Mouse (Mus musculus) C2C12 (cell line): Measurements from ENCODE around the gene Nufip2. TPM values are rescaled to one million over a fixed set of nuclear protein-coding genes. Genes with fewer than 3 reads are reported as not detected.
"Not testable (repeated sequence)": the region's sequence is repeated elsewhere in the genome, so short reads cannot be mapped to it uniquely, and the experiment has no call there.

Source experiments
- H3K27me3 ChIP-seq: one replicate; pipeline ENCODE4 v1.6.1; 2011; ENCODE audit not compliant: control insufficient read depth, insufficient read depth, insufficient read length
- H3K36me3 ChIP-seq: one replicate; pipeline ENCODE4 v1.6.1; 2011; ENCODE audit not compliant: control insufficient read depth, insufficient read depth
- H3K4me3 ChIP-seq: one replicate; pipeline ENCODE4 v1.5.1; 2011; ENCODE audit warnings: mild to moderate bottlenecking, control low read depth; ENCODE audit not compliant: poor library complexity, insufficient read depth, severe bottlenecking
- H3K79me2 ChIP-seq: one replicate; pipeline ENCODE4 v1.6.1; 2011; ENCODE audit not compliant: control insufficient read depth, insufficient read depth
- H3K79me3 ChIP-seq: one replicate; pipeline ENCODE4 v1.6.1; 2011; ENCODE audit warnings: low read depth, control low read depth
- H3ac ChIP-seq: one replicate; pipeline ENCODE3; 2011; ENCODE audit warnings: low read depth; ENCODE audit not compliant: control insufficient read depth, insufficient read length
- CEBPB ChIP-seq: IDR thresholded peaks from one replicate; pipeline ENCODE4 v1.6.1; 2011; ENCODE audit warnings: low read depth, mild to moderate bottlenecking, control low read depth, moderate library complexity
- CTCF ChIP-seq: IDR thresholded peaks from one replicate; pipeline ENCODE4 v1.5.1; 2011; ENCODE audit not compliant: control insufficient read depth, insufficient read depth, insufficient read length
- FOSL1 ChIP-seq: IDR thresholded peaks from one replicate; pipeline ENCODE4 v1.8.0; 2011; ENCODE audit warnings: mild to moderate bottlenecking, low read length; ENCODE audit not compliant: poor library complexity, insufficient read depth, severe bottlenecking
- MAX ChIP-seq: IDR thresholded peaks from one replicate; pipeline ENCODE4 v1.6.1; 2011; ENCODE audit warnings: mild to moderate bottlenecking, control low read depth
- MYOD1 ChIP-seq: IDR thresholded peaks from one replicate; pipeline ENCODE4 v1.6.1; 2011; ENCODE audit warnings: low read depth; ENCODE audit not compliant: control insufficient read depth, insufficient read length
- MYOG ChIP-seq: IDR thresholded peaks from one replicate; pipeline ENCODE4 v1.6.1; 2011; ENCODE audit not compliant: control insufficient read depth, insufficient read length; ENCODE audit errors: extremely low read depth
- USF1 ChIP-seq: IDR thresholded peaks from one replicate; pipeline ENCODE4 v1.6.1; 2011; ENCODE audit warnings: low read depth, mild to moderate bottlenecking, control low read depth, moderate library complexity
- polyA plus RNA-seq: library from polyadenylated mRNA; unstranded; fragments of >200 nt; fragmentation: generic; extraction: Trizol; gene quantifications from one replicate; pipeline ENCODE4 v1.2.1, GENCODE M21; 2012; ENCODE audit warnings: missing spikeins

The Nufip2 gene
- polyA plus RNA-seq, 1 experiment = 12.0 TPM

DNA sequence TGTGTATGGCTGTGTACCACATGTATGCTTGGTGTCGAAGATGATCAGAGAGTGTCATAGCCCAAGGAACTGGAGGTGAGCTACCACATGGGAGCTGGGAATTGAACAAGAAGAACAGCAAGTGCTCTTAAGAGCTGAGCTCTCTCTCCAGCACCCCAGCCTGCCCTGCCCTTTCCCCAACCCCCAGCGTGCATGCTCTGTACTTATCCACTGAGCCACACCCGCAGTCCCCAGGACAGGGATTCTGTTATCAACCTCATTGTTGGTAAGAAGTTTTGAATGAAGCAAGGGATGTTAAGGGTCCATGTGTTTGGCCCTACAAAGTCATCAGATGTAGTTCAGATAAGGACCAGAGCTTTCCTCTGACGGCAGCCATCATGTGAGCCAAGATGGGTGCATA is 60.7 kb downstream of the Nufip2 start:
- H3ac ChIP-seq = no peak overlapping the region
- no peaks in the 10 kb centered on the region for H3K79me3 ChIP-seq
- H3K36me3 ChIP-seq = no peaks in the 10 kb centered on the region
- TF ChIP-seq MYOD1 = no peak
- no peak for TF ChIP-seq CEBPB
- no peak for TF ChIP-seq FOSL1
- no peak for TF ChIP-seq MYOG
- no peaks in the 10 kb centered on the region for H3K79me2 ChIP-seq
- no peak overlapping the region for H3K4me3 ChIP-seq
- H3K27me3 ChIP-seq = peaks cover 3% of the 10 kb centered on the region

DNA sequence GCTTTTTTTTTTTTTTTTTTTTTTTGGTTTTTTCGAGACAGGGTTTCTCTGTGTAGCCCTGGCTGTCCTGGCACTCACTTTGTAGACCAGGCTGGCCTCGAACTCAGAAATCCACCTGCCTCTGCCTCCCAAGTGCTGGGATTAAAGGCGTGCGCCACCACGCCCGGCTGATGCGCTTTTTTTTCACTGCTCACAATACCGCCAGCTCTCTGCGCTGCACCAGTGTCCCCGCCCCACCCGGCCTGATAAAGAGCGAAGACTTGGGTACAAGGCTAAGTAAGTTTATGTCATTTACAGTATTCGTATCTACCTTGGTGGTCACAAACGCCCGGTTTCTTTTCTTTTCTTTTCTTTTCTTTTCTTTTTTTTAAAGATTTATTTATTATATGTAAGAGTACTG is 61.1 kb downstream of the Nufip2 start:
- not testable (repeated sequence) for H3K79me2 ChIP-seq, H3K27me3 ChIP-seq, H3ac ChIP-seq, H3K36me3 ChIP-seq, H3K79me3 ChIP-seq, H3K4me3 ChIP-seq

DNA sequence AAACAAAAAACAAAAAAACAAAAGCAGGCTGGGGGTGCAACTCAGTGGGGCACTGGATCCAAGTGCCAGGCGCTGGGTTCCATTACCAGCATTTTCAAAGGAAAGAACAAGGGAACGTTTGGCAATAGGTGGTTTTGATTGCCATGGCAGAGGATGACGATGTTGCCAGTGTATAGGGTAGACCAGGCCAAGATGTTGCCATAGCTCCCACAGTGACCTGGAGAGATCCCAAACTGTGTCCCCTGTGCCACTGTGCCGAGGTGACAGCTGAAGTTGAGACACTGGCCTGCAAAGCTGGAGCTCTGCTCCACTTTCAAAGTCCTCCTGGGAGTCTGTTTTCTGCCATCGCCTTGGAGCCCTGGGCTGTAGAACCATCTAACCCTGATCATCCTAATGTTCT is 63.0 kb downstream of the Nufip2 start:
- H3K79me2 ChIP-seq = no peaks in the 10 kb centered on the region
- no peak for TF ChIP-seq USF1
- no peak for TF ChIP-seq CTCF
- TF ChIP-seq CEBPB = no peak
- TF ChIP-seq MAX = no peak
- no peak for TF ChIP-seq MYOD1
- TF ChIP-seq FOSL1 = no peak
- TF ChIP-seq MYOG = no peak
- H3K4me3 ChIP-seq = no peak overlapping the region
- no peaks in the 10 kb centered on the region for H3K36me3 ChIP-seq
- H3K79me3 ChIP-seq = no peaks in the 10 kb centered on the region
- H3K27me3 ChIP-seq = peaks cover 7% of the 10 kb centered on the region
- H3ac ChIP-seq = no peak overlapping the region

DNA sequence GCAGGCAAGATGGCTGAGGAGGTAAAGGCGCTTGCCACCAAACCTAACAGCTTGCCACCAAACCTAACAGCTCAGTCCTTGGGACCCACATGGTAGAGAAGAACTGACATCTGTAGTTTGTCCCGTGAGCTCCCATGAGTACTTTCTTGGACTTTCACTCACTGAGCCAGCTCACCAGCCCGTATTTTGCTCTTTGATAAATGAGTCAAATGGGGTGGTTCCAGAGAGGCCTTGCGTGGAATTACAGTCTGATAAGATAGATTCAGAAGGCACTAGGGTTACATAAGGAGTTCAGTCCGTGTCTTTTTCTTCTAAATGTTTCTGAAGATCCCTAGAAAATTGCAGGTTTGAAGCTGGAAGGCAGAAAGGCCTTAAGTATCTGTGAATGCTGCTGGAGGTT is 66.6 kb downstream of the Nufip2 start:
- no peak for TF ChIP-seq CEBPB
- no peak for TF ChIP-seq USF1
- no peak for TF ChIP-seq CTCF
- TF ChIP-seq MYOD1 = no peak
- TF ChIP-seq FOSL1 = no peak
- TF ChIP-seq MAX = no peak
- TF ChIP-seq MYOG = no peak
- Histone ChIP-seq H3ac (no peak overlapping the region), H3K79me3 (no peaks in the 10 kb centered on the region), H3K79me2 (no peaks in the 10 kb centered on the region), H3K4me3 (no peak overlapping the region), H3K36me3 (no peaks in the 10 kb centered on the region), H3K27me3 (peaks cover 7% of the 10 kb centered on the region)

DNA sequence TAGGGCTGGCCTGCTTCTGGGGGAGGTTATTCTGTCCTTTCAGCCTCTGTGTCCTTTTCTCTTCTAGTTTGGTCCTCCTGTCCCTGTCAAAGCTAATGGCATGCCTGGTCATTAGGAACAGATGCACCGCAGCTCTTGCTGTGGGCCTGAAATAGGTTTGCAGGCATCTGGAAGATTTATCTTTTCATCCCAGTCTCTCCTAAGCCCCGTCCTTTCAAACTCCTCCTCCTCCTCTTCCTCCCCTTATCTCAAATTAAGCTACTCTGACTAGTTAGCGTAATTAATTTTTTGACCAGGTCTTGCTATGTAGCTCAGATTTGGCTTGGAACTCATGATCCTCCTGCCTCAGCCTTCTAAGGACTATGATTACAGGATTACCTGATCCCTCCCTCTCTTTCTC is 67.5 kb downstream of the Nufip2 start:
- Histone ChIP-seq H3K79me2 (no peaks in the 10 kb centered on the region), H3K4me3 (no peak overlapping the region), H3ac (no peak overlapping the region), H3K79me3 (no peaks in the 10 kb centered on the region), H3K36me3 (no peaks in the 10 kb centered on the region), H3K27me3 (peaks cover 7% of the 10 kb centered on the region)
- TF ChIP-seq USF1 (no peak), FOSL1 (no peak), CTCF (no peak), MYOG (no peak), CEBPB (no peak), MAX (no peak), MYOD1 (no peak)

DNA sequence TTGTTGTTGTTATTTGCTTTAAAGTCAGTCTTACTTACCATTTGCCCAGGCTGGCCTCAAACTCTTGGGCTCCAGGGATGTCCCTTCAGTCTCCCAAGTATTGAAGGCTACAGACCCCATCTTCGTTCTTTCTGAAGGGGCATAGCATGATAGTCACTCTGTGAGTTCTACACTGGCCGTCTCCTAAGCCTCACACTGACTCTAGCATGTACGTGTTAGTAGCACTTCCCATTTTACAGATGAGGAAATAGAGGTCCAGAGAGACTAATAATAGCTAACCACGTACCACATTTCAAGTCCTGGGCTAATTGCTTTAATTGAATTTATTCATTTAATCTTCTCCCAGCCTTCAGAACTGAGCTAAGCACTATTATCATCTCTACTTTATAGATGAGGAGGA is 74.1 kb downstream of the Nufip2 start:
- Histone ChIP-seq H3K27me3 (no peaks in the 10 kb centered on the region), H3K36me3 (no peaks in the 10 kb centered on the region), H3K79me2 (peaks cover 23% of the 10 kb centered on the region), H3K4me3 (no peak overlapping the region), H3K79me3 (peaks cover 9% of the 10 kb centered on the region), H3ac (no peak overlapping the region)
- TF ChIP-seq CEBPB (no peak), MAX (no peak), USF1 (no peak), MYOD1 (no peak), FOSL1 (no peak), CTCF (no peak), MYOG (no peak)
